Mouse (Mus musculus) lung, adult 18-20 months (tissue): ENCODE results near the gene Myo1c.

Experiments
- DNase-seq, 2 experiments: peaks; one replicate each; pipeline ENCODE4 v3.0.0; 2022; ENCODE audit warnings: mixed read lengths in 2 of 2

Gene Myo1c

GRCm38 (mm10) chr11:75716661-75717325 is 66.5 kb downstream of the Myo1c start:
- DNase-seq, result no peak

DNA sequence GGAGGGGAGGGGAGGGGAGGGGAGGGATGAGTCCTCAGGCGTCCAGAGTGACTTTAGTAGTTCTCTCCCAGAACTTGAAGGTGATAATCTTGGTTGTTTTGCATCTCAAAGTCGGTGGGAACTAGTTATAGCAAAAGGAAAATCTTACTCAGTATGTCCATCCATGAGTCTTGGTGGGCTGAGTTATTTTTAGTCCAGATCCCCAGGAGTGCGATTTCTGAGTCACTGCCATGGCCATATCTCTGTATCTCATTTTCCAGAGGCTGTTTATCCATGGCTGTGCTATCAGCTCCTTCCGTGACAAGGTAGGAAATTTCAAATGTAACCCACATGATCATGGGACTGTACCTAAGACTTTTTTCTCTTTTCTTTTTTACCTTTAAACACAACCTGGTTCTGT is 72.0 kb downstream of the Myo1c start:
- no peak for DNase-seq
